Mouse (Mus musculus): Measurements from ENCODE around the gene Pdcl2. TPM values are rescaled to one million over a fixed set of nuclear protein-coding genes. Genes with fewer than 3 reads are reported as not detected.

Pdcl2 gene
- polyA plus RNA-seq (2014; fragmentation: Nextera tagmentation; extraction: Ambion mirVana): not detected in 2 replicates

DNA sequence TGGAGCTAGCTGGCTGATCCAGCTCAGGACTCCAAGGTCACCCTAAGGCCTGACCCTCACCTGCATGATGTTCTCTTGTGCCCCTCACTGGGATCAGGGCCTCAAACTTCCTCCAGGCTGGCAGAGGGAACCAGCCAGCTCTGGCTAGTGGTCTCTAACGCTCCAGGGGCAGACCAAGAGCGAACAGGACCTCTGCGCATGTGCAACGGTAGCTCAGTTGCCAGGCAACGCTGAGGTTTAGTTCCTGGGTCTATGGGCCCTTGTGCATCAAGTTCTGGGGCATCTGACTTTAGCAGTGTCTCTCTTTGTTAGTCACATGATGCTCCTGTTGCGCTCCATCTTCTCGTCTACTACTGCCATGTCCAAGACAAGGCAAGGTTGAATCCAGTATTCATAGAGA, at the start of gene Pdcl2:
Gene Pdcl2 (minus strand): TSS at position 204 of the 400 bp plus-strand sequence.
- Histone ChIP-seq H3K36me3 (ENCODE audit: control insufficient read depth, insufficient read depth, low read length) (no peaks in the 10 kb centered on the region), H3K4me2 (ENCODE audit: low read depth, severe bottlenecking) (no peak within 1 kb of the TSS), H3K27me3 (ENCODE audit: control insufficient read depth, insufficient read depth, low read length) (no peaks in the 10 kb centered on the region), H3K4me3 (ENCODE audit: low read depth, low read length) (no peak within 1 kb of the TSS), H3K4me1 (ENCODE audit: control insufficient read depth, insufficient read depth, low read length) (no peaks in the 10 kb centered on the region), H3K9ac (ENCODE audit: low read length) (no peak within 1 kb of the TSS), H3K9me3 (ENCODE audit: control insufficient read depth, low read length) (no peaks in the 10 kb centered on the region), H3K27ac (replicated peaks; ENCODE audit: low read depth, low read length) (no peak within 1 kb of the TSS)
- WGBS: 92% methylated on average over 7 of the region's 7 CpGs
- ATAC-seq (ENCODE audit: insufficient number of reproducible peaks, low FRiP score, low TSS enrichment, low read depth) (no peak), DNase-seq (ENCODE audit: low spot score) (no peak)

GRCm38 (mm10) chr5:76379216-76379615, 48.3 kb upstream of the Pdcl2 start:
- WGBS: 48% methylated on average over 3 of the region's 3 CpGs
- DNase-seq (ENCODE audit: low spot score) (no peak), ATAC-seq (ENCODE audit: insufficient number of reproducible peaks, low FRiP score, low TSS enrichment, low read depth) (no peak)
- H3K36me3 ChIP-seq (ENCODE audit: control insufficient read depth, insufficient read depth, low read length): no peaks in the 10 kb centered on the region
- H3K4me2 ChIP-seq (ENCODE audit: low read depth, severe bottlenecking): no peak overlapping the region
- no peak overlapping the region for H3K9ac ChIP-seq (ENCODE audit: low read length)
- no peaks in the 10 kb centered on the region for H3K4me1 ChIP-seq (ENCODE audit: control insufficient read depth, insufficient read depth, low read length)
- no peaks in the 10 kb centered on the region for H3K27me3 ChIP-seq (ENCODE audit: control insufficient read depth, insufficient read depth, low read length)
- no peak overlapping the region for H3K4me3 ChIP-seq (ENCODE audit: low read depth, low read length)
- H3K27ac ChIP-seq (replicated peaks; ENCODE audit: low read depth, low read length): no peak overlapping the region
- H3K9me3 ChIP-seq (ENCODE audit: control insufficient read depth, low read length): no peaks in the 10 kb centered on the region

DNA sequence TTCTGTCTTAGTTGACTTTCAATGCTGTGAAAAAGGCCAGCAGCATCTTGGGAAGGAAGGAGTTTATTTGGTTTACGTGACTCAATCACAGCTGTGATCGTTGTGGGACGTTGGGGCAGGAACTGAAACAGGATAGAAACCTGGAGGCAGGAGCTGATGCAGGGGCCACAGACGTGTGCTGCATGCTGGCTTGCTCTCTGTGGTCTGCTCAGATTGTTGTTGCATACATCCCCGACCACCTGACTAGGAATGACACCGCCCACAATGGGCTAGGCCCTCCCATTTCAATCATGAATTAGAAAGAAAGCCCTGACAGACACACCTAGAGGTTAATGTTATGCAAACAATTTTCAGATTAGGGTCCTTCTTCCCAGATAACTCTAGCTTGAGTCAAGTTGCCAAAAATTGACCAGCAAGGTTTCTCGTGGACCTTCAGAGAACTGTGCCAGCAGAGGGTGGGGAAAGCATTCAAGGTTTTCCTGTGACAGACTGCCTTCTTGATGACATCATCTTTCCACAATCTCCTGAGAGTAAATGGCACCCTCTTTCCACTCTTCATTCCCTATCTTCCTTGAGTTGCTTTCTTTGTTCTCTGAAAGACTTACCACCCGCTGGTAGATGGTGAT, 38.4 kb upstream of the Pdcl2 start:
- no peak for DNase-seq (ENCODE audit: low spot score)
- no peak overlapping the region for H3K4me2 ChIP-seq (ENCODE audit: low read depth, severe bottlenecking)
- H3K4me3 ChIP-seq (ENCODE audit: low read depth, low read length): no peak overlapping the region
- no peaks in the 10 kb centered on the region for H3K4me1 ChIP-seq (ENCODE audit: control insufficient read depth, insufficient read depth, low read length)
- no peaks in the 10 kb centered on the region for H3K9me3 ChIP-seq (ENCODE audit: control insufficient read depth, low read length)
- ATAC-seq (ENCODE audit: insufficient number of reproducible peaks, low FRiP score, low TSS enrichment, low read depth): no peak
- H3K9ac ChIP-seq (ENCODE audit: low read length): no peak overlapping the region
- no peaks in the 10 kb centered on the region for H3K36me3 ChIP-seq (ENCODE audit: control insufficient read depth, insufficient read depth, low read length)
- no peak overlapping the region for H3K27ac ChIP-seq (replicated peaks; ENCODE audit: low read depth, low read length)
- H3K27me3 ChIP-seq (ENCODE audit: control insufficient read depth, insufficient read depth, low read length): no peaks in the 10 kb centered on the region
- WGBS: 74% methylated on average over 8 of the region's 8 CpGs

- Histone ChIP-seq H3K27ac (replicated peaks; ENCODE audit: low read depth, low read length) (no peak overlapping the region), H3K4me2 (ENCODE audit: low read depth, severe bottlenecking) (no peak overlapping the region), H3K4me3 (ENCODE audit: low read depth, low read length) (no peak overlapping the region), H3K9me3 (ENCODE audit: control insufficient read depth, low read length) (no peaks in the 10 kb centered on the region), H3K27me3 (ENCODE audit: control insufficient read depth, insufficient read depth, low read length) (peaks cover 8% of the 10 kb centered on the region), H3K36me3 (ENCODE audit: control insufficient read depth, insufficient read depth, low read length) (no peaks in the 10 kb centered on the region), H3K9ac (ENCODE audit: low read length) (no peak overlapping the region), H3K4me1 (ENCODE audit: control insufficient read depth, insufficient read depth, low read length) (no peaks in the 10 kb centered on the region; the same call in 1 of the 2 replicates)
- WGBS: 57% methylated on average over 5 of the region's 5 CpGs
- ATAC-seq (ENCODE audit: insufficient number of reproducible peaks, low FRiP score, low TSS enrichment, low read depth) (no peak), DNase-seq (ENCODE audit: low spot score) (no peak)
Measured at GRCm38 (mm10) chr5:76365406-76365805, 34.5 kb upstream of the Pdcl2 start.

GRCm38 (mm10) chr5:76363453-76364104, 32.6 kb upstream of the Pdcl2 start, which contains the start of gene Nmu:
Gene Nmu, minus strand, starts transcription at chr5:76363788.
- no peaks in the 10 kb centered on the region for H3K36me3 ChIP-seq (ENCODE audit: control insufficient read depth, insufficient read depth, low read length)
- peak within 1 kb of the TSS; percentile 83 for H3K4me2 ChIP-seq (ENCODE audit: low read depth, severe bottlenecking)
- H3K27ac ChIP-seq (replicated peaks; ENCODE audit: low read depth, low read length): no peak within 1 kb of the TSS
- 5% methylated on average over 35 of the region's 35 CpGs for WGBS
- peak within 1 kb of the TSS; percentile 40; the same call in 1 of the 2 replicates for H3K9ac ChIP-seq (ENCODE audit: low read length)
- ATAC-seq (ENCODE audit: insufficient number of reproducible peaks, low FRiP score, low TSS enrichment, low read depth) (no peak), DNase-seq (ENCODE audit: low spot score) (peak; percentile 33)
- peak within 1 kb of the TSS; percentile 30 for H3K4me3 ChIP-seq (ENCODE audit: low read depth, low read length)
- no peaks in the 10 kb centered on the region for H3K9me3 ChIP-seq (ENCODE audit: control insufficient read depth, low read length)
- no peaks in the 10 kb centered on the region; the same call in 1 of the 2 replicates for H3K4me1 ChIP-seq (ENCODE audit: control insufficient read depth, insufficient read depth, low read length)
- peaks cover 8% of the 10 kb centered on the region for H3K27me3 ChIP-seq (ENCODE audit: control insufficient read depth, insufficient read depth, low read length)

- Histone ChIP-seq H3K4me1 (ENCODE audit: control insufficient read depth, insufficient read depth, low read length) (no peaks in the 10 kb centered on the region; the same call in 1 of the 2 replicates), H3K27ac (replicated peaks; ENCODE audit: low read depth, low read length) (no peak overlapping the region), H3K9me3 (ENCODE audit: control insufficient read depth, low read length) (no peaks in the 10 kb centered on the region), H3K4me2 (ENCODE audit: low read depth, severe bottlenecking) (no peak overlapping the region), H3K9ac (ENCODE audit: low read length) (no peak overlapping the region), H3K27me3 (ENCODE audit: control insufficient read depth, insufficient read depth, low read length) (peaks cover 8% of the 10 kb centered on the region), H3K4me3 (ENCODE audit: low read depth, low read length) (no peak overlapping the region), H3K36me3 (ENCODE audit: control insufficient read depth, insufficient read depth, low read length) (no peaks in the 10 kb centered on the region)
- DNase-seq (ENCODE audit: low spot score): no peak
- ATAC-seq (ENCODE audit: insufficient number of reproducible peaks, low FRiP score, low TSS enrichment, low read depth): no peak
- WGBS: 90% methylated on average over 4 of the region's 4 CpGs
Measured at GRCm38 (mm10) chr5:76360786-76361185, 29.8 kb upstream of the Pdcl2 start.

GRCm38 (mm10) chr5:76360057-76360456, 29.1 kb upstream of the Pdcl2 start:
- no peak for DNase-seq (ENCODE audit: low spot score)
- Histone ChIP-seq H3K36me3 (ENCODE audit: control insufficient read depth, insufficient read depth, low read length) (no peaks in the 10 kb centered on the region), H3K9ac (ENCODE audit: low read length) (no peak overlapping the region), H3K4me1 (ENCODE audit: control insufficient read depth, insufficient read depth, low read length) (no peaks in the 10 kb centered on the region; the same call in 1 of the 2 replicates), H3K4me2 (ENCODE audit: low read depth, severe bottlenecking) (no peak overlapping the region), H3K27me3 (ENCODE audit: control insufficient read depth, insufficient read depth, low read length) (peaks cover 8% of the 10 kb centered on the region), H3K27ac (replicated peaks; ENCODE audit: low read depth, low read length) (no peak overlapping the region), H3K4me3 (ENCODE audit: low read depth, low read length) (no peak overlapping the region), H3K9me3 (ENCODE audit: control insufficient read depth, low read length) (no peaks in the 10 kb centered on the region)
- ATAC-seq (ENCODE audit: insufficient number of reproducible peaks, low FRiP score, low TSS enrichment, low read depth): no peak
- WGBS: 66% methylated on average over 1 of the region's 1 CpGs

GRCm38 (mm10) chr5:76351953-76352611, 21.1 kb upstream of the Pdcl2 start:
- Histone ChIP-seq H3K4me2 (ENCODE audit: low read depth, severe bottlenecking) (no peak overlapping the region), H3K9ac (ENCODE audit: low read length) (no peak overlapping the region), H3K4me3 (ENCODE audit: low read depth, low read length) (no peak overlapping the region), H3K4me1 (ENCODE audit: control insufficient read depth, insufficient read depth, low read length) (no peaks in the 10 kb centered on the region), H3K27ac (replicated peaks; ENCODE audit: low read depth, low read length) (no peak overlapping the region), H3K9me3 (ENCODE audit: control insufficient read depth, low read length) (no peaks in the 10 kb centered on the region), H3K27me3 (ENCODE audit: control insufficient read depth, insufficient read depth, low read length) (no peaks in the 10 kb centered on the region), H3K36me3 (ENCODE audit: control insufficient read depth, insufficient read depth, low read length) (no peaks in the 10 kb centered on the region)
- DNase-seq (ENCODE audit: low spot score): no peak
- no peak for ATAC-seq (ENCODE audit: insufficient number of reproducible peaks, low FRiP score, low TSS enrichment, low read depth)
- WGBS: 39% methylated on average over 7 of the region's 7 CpGs
